Comparison of ENCODE assay signal across 8 mouse cellular contexts in genomic region chr16:49854931-49855835, GRCm38 (mm10). TPM values are rescaled to one million over a fixed set of nuclear protein-coding genes. Genes with fewer than 3 reads are reported as not detected.
DNase-seq lines count a peak whose midpoint lies in the region; ATAC-seq lines count a peak whose summit lies in the region.

No protein-coding gene starts in this region.

- peak; percentile 45 for ATAC-seq in megakaryocyte progenitor cell, adult 5-6 weeks (replicated peaks; ENCODE audit: poor library complexity)

- peak; percentile 92 for DNase-seq in ZHBTc4 (ENCODE audit: low read depth, low spot score)
- DNase-seq in embryo, embryonic 10 days (ENCODE audit: low spot score), result peak; percentile 88
- DNase-seq in gastrocnemius, postnatal 10 days, result peak; percentile 94
- peak; percentile 92 for DNase-seq in induced T-regulatory cell, adult 2 months (ENCODE audit: low read depth)
- DNase-seq in left cerebral cortex, adult 9 months (ENCODE audit: low spot score in 2 of 2), result peak; percentile 73 to 90
- DNase-seq in right cerebral cortex, postnatal 14 days, result peak; percentile 93
- peak; percentile 88 to 94 for DNase-seq in urinary bladder, postnatal 36 days (ENCODE audit: low spot score in 2 of 2)

RNA-seq across cellular contexts. Expression of gene Cd47, which starts 54.9 kb away (rescaled TPM):
- 10 to 100 TPM; 41.9 to 49.2 TPM for total RNA-seq in gastrocnemius, postnatal 10 days (2021)
- total RNA-seq in megakaryocyte progenitor cell, adult 5-6 weeks (2015), result 435 and 460 TPM in 2 replicates
- 188 and 213 TPM in 2 replicates for total RNA-seq in megakaryocyte progenitor cell, adult 5-6 weeks (2017)

Comparison
In these comparisons a context has a peak if more than half of its experiments do, and no peak if none do; other contexts are left out.
1. Peak in every context shown above with its lines: DNase-seq and ATAC-seq.